Mouse (Mus musculus) CH12.LX (cell line): ENCODE measurements around the gene Rgs4. TPM values are rescaled to one million over a fixed set of nuclear protein-coding genes. Genes with fewer than 3 reads are reported as not detected.

Experiments used
- polyA plus RNA-seq: library from polyadenylated mRNA; unstranded; fragments of >175 nt; gene quantifications from 2 replicates; pipeline ENCODE4 v1.2.1, GENCODE M21; 2012; ENCODE audit warnings: low read depth; ENCODE audit not compliant: insufficient read length
- total RNA-seq, 2 experiments: library from RNA; depleted of rRNA; stranded (reverse); fragments of 300-350 nt in 1 of 2; fragments of >200 nt in 1 of 2; gene quantifications; 2 replicates each; pipeline ENCODE4 v1.2.3; 2012 to 2014

Rgs4 gene
- total and polyA plus RNA-seq, 3 experiments: not detected

Other genes with a start within 250 kb of the Rgs4 start
- 53.5 and 61.3 TPM in 2 replicates for gene Nuf2, start 216.2 kb downstream of the Rgs4 start, total RNA-seq (2012; rRNA removed)
- gene Nuf2, start 216.2 kb downstream of the Rgs4 start, total RNA-seq (2014; rRNA removed): 119 and 138 TPM in 2 replicates
- 104 and 106 TPM in 2 replicates for gene Nuf2, start 216.2 kb downstream of the Rgs4 start, polyA plus RNA-seq
- 0.04 TPM in 1 of 2 replicates, not detected in the other for gene Rgs5, start 92.1 kb downstream of the Rgs4 start, total RNA-seq (2012; rRNA removed)
- gene Rgs5, start 92.1 kb downstream of the Rgs4 start, total RNA-seq (2014; rRNA removed): not detected in 2 replicates
- not detected in 2 replicates for gene Rgs5, start 92.1 kb downstream of the Rgs4 start, polyA plus RNA-seq
- gene Ccdc190, start 181.0 kb upstream of the Rgs4 start, total RNA-seq (2012; rRNA removed): not detected in 2 replicates
- not detected in 2 replicates for gene Ccdc190, start 181.0 kb upstream of the Rgs4 start, total RNA-seq (2014; rRNA removed)
- not detected in 2 replicates for gene Ccdc190, start 181.0 kb upstream of the Rgs4 start, polyA plus RNA-seq
- 7.5 and 9.4 TPM in 2 replicates for gene Hsd17b7, start 221.6 kb upstream of the Rgs4 start, total RNA-seq (2012; rRNA removed)
- gene Hsd17b7, start 221.6 kb upstream of the Rgs4 start, total RNA-seq (2014; rRNA removed): 21.4 and 29.7 TPM in 2 replicates
- 12.3 and 13.9 TPM in 2 replicates for gene Hsd17b7, start 221.6 kb upstream of the Rgs4 start, polyA plus RNA-seq